Mouse (Mus musculus) heart, postnatal 0 days (tissue): ENCODE measurements around the gene Sec16a. TPM values are rescaled to one million over a fixed set of nuclear protein-coding genes. Genes with fewer than 3 reads are reported as not detected.

Experiments
- ATAC-seq: fragments of 200-750 bp; cut with Nextera tagmentation; 2 replicates; pipeline ENCODE4 v1.8.0; 2017; ENCODE audit warnings: low read depth, moderate number of reproducible peaks, moderate library complexity; ENCODE audit not compliant: insufficient read depth
- DNase-seq: peaks from one replicate; pipeline ENCODE4 v3.0.0-alpha.2; 2016; ENCODE audit warnings: low spot score
- H3K27ac ChIP-seq: fragments of 300-500 bp; sonication (generic); 2 replicates; pipeline ENCODE4 v1.5.1; 2014; ENCODE audit warnings: low read depth, mild to moderate bottlenecking
- H3K27me3 ChIP-seq: fragments of 300-500 bp; sonication (generic); 2 replicates; pipeline ENCODE4 v1.6.1; 2014; ENCODE audit warnings: low read length, mixed read lengths; ENCODE audit not compliant: control insufficient read depth, insufficient read depth
- H3K36me3 ChIP-seq: fragments of 300-500 bp; sonication (generic); replicated peaks from 2 replicates; pipeline ENCODE4 v1.6.1; 2014; ENCODE audit warnings: low read length, mixed read lengths; ENCODE audit not compliant: control insufficient read depth, insufficient read depth
- H3K4me1 ChIP-seq: fragments of 300-500 bp; sonication (generic); 2 replicates; pipeline ENCODE4 v1.6.1; 2014; ENCODE audit warnings: antibody characterized with exemption; ENCODE audit not compliant: control insufficient read depth, insufficient read depth
- H3K4me2 ChIP-seq: fragments of 300-500 bp; sonication (generic); 2 replicates; pipeline ENCODE4 v1.6.1; 2014; ENCODE audit warnings: low read depth, mild to moderate bottlenecking, low read length, moderate library complexity
- H3K4me3 ChIP-seq: fragments of 300-500 bp; sonication (generic); 2 replicates; pipeline ENCODE4 v1.5.1; 2014; ENCODE audit warnings: low read depth, low read length
- H3K9ac ChIP-seq: fragments of 300-500 bp; sonication (generic); replicated peaks from 2 replicates; pipeline ENCODE4 v1.6.1; 2014; ENCODE audit warnings: low read depth, low read length, mixed read lengths
- H3K9me3 ChIP-seq: fragments of 300-500 bp; sonication (generic); replicated peaks from 2 replicates; pipeline ENCODE4 v1.6.1; 2016; ENCODE audit warnings: low read length; ENCODE audit not compliant: control insufficient read depth
- CTCF ChIP-seq: IDR thresholded peaks from 2 replicates; pipeline ENCODE4 v1.5.1; 2016; ENCODE audit warnings: antibody characterized with exemption, control low read depth, low read depth
- EP300 ChIP-seq: IDR thresholded peaks from 2 replicates; pipeline ENCODE4 v1.6.1; 2016; ENCODE audit warnings: antibody characterized with exemption, low read depth
- WGBS: fragments of 180-500 bp; shearing (Covaris S2); extraction: QIAGEN DNeasy Blood & Tissue Kit; methylation state at CpG from one replicate; pipeline ENCODE4 v1.1.7; 2014; 5-methylcytosine and 5-hydroxymethylcytosine counted together
- polyA plus RNA-seq: library from polyadenylated mRNA; unstranded; fragments of >200 nt; fragmentation: Nextera tagmentation; extraction: Ambion mirVana; gene quantifications from 2 replicates; pipeline ENCODE4 v1.2.1, GENCODE M21; 2015
- total RNA-seq: library from RNA; depleted of rRNA; stranded (reverse); fragments of >200 nt; gene quantifications from 2 replicates; pipeline ENCODE4 v1.2.3, GENCODE M21; 2014; ENCODE audit warnings: low replicate concordance; rRNA removed

Sec16a gene
- total RNA-seq: 48.3 and 49.0 TPM in 2 replicates
- 7.1 and 7.5 TPM in 2 replicates for polyA plus RNA-seq

DNA sequence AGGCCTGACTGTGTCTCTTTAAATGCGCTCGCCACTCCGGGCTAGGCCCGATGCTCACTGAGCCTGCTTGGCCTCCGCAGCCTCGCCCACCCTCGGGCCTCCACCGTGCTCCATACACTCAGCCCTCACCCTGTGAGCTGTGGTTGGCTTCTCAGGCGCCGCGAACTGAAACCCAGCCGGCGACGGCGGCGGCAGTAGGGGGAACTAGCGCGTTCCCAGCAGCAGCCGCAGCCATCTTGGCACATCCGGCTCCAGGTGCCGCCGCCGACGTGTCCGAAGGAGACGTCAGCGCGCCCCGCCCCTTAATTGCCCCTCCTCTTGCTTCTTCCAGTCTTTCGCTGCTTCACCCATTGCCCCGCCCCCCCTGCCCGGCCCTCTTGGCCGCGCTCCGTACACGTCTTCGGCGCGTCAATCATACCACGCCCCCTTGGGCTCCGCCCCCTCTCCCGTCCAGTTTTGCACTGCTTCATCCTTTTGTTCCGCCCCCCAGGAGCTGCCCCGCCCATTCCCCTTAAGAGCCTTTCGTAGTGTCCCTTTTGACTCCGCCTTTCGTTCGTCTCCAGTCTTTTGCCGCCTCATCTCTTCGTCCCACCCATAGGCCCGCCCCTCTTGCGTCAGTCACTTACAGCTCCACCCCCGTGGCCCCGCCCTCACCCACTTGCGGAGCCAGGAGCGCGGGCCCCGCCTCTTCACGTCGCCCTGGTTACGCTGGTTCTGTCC is at the start of gene Sec16a:
TSS of gene Sec16a (minus strand) at position 271 of the 720 bp plus-strand sequence.
- Histone ChIP-seq H3K9me3 (no peaks in the 10 kb centered on the region), H3K27me3 (no peaks in the 10 kb centered on the region), H3K4me1 (peaks cover 27% of the 10 kb centered on the region), H3K4me2 (peak within 1 kb of the TSS; percentile 88), H3K4me3 (peak within 1 kb of the TSS; percentile 82), H3K9ac (peak within 1 kb of the TSS; percentile 89), H3K36me3 (peaks cover 21% of the 10 kb centered on the region), H3K27ac (peak within 1 kb of the TSS; percentile 97)
- peak; percentile 100 for DNase-seq
- peak; percentile 92 for ATAC-seq
- no peak for TF ChIP-seq CTCF
- 0 out of 2 replicates have a peak, but pooled peaks have one; percentile 14 for TF ChIP-seq EP300
- under 1% methylated on average over 61 of the region's 61 CpGs for WGBS

DNA sequence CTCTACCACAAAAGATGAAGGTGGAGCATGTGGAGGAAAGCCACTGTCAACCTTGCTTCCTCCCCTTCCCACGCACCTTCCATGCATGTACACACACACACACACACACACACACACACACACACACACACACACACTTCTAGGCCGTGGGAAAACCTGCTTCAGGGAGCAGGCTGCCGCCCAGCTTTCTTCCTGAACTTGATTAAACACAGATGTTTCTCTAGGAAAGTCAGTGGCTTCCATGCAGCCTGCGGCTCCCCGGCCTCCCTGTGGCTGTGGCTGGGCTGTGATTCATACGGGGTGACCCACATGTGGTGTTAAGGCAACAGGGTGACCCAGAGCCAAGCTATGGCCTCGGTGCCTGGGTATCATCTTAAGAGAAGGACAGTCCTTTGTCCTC is 49.4 kb upstream of the Sec16a start:
- H3K4me2 ChIP-seq: peak overlapping the region; percentile 26
- TF ChIP-seq CTCF (no peak), EP300 (no peak)

DNA sequence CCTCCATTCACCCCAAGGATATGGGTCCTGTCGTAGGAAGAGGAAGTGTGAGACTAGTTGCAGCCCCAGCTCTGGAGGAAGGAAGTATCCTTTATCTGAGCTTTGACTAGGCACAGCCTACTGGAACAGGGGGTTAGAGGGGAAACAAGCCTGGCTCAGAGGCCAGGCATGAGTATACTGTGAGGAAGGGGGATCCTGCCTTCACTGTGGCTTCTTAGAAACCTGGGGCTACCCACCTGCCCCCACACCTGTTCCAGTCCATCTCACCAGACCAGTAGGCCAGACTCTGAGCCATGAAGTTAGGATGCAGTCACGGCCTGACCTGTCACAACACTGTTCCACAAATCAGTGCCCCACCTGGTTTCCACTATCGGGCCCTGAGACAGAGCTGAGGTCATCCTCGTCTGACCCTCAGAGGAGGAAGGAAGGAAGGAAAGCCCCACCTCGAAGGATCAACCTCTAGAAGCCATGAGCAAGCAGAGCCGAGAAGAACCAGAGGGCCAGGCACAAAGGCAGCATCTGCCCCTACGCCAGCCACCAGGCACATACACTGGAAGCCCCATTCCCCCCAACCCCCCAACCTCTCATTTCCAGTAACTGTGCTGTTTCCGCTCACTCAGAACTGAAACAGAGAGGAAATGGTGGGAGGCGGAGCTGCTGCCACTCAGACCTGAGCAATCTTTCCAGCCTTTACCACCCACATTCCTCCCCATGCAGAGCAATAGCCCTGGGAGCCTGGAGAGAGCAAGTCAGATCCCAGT is 48.2 kb upstream of the Sec16a start:
- Histone ChIP-seq H3K9me3 (no peaks in the 10 kb centered on the region), H3K4me1 (peaks cover 58% of the 10 kb centered on the region), H3K9ac (no peak overlapping the region), H3K27ac (peak overlapping the region; percentile 86), H3K4me2 (peak overlapping the region; percentile 26), H3K4me3 (no peak overlapping the region), H3K36me3 (peaks cover 4% of the 10 kb centered on the region; the same call in 1 of the 2 replicates), H3K27me3 (no peaks in the 10 kb centered on the region)
- WGBS: 45% methylated on average over 9 of the region's 9 CpGs
- no peak for TF ChIP-seq CTCF
- no peak; the same call in 1 of the 2 replicates for TF ChIP-seq EP300
- DNase-seq (peak; percentile 61), ATAC-seq (peak; percentile 39)

More for the DNA sequence above, 49.4 kb upstream of the Sec16a start:
- Histone ChIP-seq H3K4me1 (peaks cover 48% of the 10 kb centered on the region), H3K36me3 (peaks cover 4% of the 10 kb centered on the region; the same call in 1 of the 2 replicates), H3K27me3 (no peaks in the 10 kb centered on the region), H3K9me3 (no peaks in the 10 kb centered on the region), H3K4me3 (no peak overlapping the region), H3K27ac (peak overlapping the region; percentile 86), H3K9ac (no peak overlapping the region)
- DNase-seq: no peak
- 57% methylated on average over 7 of the region's 7 CpGs for WGBS
- ATAC-seq: no peak

DNA sequence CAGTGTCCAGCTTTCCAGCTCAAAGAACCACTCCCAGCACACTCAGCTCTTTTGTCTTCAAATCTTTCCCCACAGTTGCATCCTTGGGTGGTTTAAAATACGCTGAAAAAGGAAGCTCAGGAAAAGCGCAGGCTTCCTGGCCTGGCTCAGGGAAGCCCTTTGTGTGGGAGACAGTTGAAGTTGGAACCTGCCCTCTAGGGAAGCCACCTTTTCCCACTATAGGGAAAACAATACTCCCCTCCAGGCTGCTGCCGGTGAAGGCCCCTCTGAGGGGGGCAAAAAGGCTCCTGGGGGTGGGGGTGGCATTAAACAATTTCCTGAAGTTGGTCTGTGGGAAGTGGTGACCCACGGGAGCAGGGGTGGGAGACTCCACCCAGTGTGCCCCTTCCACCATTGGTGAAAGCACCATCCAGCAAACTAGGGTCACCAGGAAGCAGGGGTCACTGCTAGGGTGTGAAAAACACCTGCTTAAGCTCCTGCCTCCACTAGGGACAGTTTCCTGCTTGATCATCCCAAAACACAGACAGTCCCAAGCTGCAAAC is 45.8 kb upstream of the Sec16a start:
- H3K36me3 ChIP-seq: no peaks in the 10 kb centered on the region; the same call in 1 of the 2 replicates
- WGBS: 52% methylated on average over 4 of the region's 4 CpGs
- H3K27ac ChIP-seq: peak overlapping the region; percentile 86
- no peaks in the 10 kb centered on the region for H3K27me3 ChIP-seq
- peak; percentile 47 for DNase-seq
- TF ChIP-seq EP300: peak; percentile 67; the same call in 1 of the 2 replicates
- TF ChIP-seq CTCF: 0 out of 2 replicates have a peak, but pooled peaks have one; percentile 9
- H3K4me2 ChIP-seq: 0 out of 2 replicates have a peak overlapping the region, but pooled peaks have one; percentile 13
- H3K9me3 ChIP-seq: no peaks in the 10 kb centered on the region
- ATAC-seq: peak; percentile 33
- H3K9ac ChIP-seq: no peak overlapping the region
- no peak overlapping the region for H3K4me3 ChIP-seq
- H3K4me1 ChIP-seq: peaks cover 78% of the 10 kb centered on the region

DNA sequence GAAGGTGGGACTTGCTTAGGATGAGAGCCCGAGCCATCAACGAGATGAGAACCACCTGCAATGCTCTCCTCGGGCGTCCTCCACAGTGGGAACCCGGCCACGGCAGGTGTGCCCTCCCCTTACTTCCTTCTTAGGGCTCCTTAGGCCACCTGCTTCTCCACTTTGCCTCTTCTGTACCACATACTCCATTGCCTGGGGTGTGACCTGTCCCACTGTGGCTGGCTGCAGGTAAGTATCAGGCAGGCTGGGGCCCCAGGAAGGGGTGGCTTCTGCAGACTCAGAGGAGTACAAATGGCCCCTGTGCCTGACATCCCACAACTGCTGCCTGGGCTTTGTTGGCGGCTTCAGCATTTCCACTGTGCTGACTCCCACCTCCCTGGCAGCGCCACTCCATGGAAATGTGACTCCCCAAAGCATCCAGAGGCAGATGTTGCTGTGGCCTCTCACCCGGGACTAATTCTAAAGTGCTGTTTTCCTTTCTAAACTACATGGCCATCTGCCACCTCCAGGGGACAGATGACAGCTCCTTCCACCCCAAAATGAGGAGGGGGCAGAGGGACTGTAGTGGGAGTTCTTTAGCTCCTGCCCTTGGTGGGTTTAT is 43.6 kb upstream of the Sec16a start:
- ATAC-seq (no peak), DNase-seq (no peak)
- H3K4me3 ChIP-seq: no peak overlapping the region
- TF ChIP-seq EP300 (no peak), CTCF (no peak)
- H3K9me3 ChIP-seq: no peaks in the 10 kb centered on the region
- no peak overlapping the region for H3K4me2 ChIP-seq
- no peak overlapping the region; the same call in 1 of the 2 replicates for H3K9ac ChIP-seq
- H3K27me3 ChIP-seq: no peaks in the 10 kb centered on the region
- peaks cover 63% of the 10 kb centered on the region for H3K4me1 ChIP-seq
- 57% methylated on average over 9 of the region's 9 CpGs for WGBS
- H3K27ac ChIP-seq: peak overlapping the region; percentile 86
- peaks cover 17% of the 10 kb centered on the region for H3K36me3 ChIP-seq
